Mouse (Mus musculus): ENCODE measurements around the gene Cmtm6.
A peak's percentile ranks its signal among the peaks of the same experiment; 100 is the strongest.

The Cmtm6 gene

DNA sequence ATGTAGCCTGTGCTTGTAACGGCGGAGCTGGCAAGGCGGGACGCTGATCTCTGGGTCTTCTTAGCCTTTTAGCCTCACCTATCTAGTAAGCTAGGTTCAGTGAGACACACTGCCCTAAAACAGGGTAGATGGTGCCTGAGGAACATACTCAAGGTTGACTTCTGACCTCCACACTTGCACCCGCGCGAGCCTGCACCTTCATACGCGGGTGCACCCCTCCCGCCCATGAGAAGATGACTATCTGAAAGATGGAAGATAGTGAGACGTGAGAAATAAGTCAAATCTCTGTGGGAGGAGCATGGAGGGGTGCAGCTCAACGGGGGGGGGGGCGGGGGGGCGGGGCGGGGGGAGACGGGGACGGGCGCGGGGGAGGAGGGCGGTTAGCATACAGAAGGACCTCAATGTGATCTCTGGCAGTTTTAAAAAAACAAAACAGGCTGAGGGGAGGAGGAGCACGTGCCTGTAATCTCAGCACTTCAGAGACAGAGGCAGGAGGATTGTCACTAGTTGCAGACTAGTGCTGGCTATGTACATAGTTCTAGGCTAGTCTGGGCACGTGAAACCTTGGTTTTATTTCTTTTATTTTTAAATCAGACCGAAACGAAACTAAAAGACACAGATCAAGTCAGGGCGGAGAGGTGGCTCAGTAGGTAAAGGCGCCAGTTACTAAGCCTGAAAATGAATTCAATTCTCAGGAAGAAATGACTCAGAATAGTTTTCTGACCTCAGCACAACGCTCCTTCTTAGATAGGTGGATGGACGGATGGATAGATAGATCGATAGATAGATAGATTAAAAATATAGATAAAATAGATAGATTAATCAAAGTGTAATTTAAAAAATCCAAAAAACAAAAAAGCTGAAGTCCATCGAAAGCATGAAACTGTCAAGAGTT lies 758 bp upstream of the Cmtm6 start:
- DNase-seq: peak; percentile 53 to 57

DNA sequence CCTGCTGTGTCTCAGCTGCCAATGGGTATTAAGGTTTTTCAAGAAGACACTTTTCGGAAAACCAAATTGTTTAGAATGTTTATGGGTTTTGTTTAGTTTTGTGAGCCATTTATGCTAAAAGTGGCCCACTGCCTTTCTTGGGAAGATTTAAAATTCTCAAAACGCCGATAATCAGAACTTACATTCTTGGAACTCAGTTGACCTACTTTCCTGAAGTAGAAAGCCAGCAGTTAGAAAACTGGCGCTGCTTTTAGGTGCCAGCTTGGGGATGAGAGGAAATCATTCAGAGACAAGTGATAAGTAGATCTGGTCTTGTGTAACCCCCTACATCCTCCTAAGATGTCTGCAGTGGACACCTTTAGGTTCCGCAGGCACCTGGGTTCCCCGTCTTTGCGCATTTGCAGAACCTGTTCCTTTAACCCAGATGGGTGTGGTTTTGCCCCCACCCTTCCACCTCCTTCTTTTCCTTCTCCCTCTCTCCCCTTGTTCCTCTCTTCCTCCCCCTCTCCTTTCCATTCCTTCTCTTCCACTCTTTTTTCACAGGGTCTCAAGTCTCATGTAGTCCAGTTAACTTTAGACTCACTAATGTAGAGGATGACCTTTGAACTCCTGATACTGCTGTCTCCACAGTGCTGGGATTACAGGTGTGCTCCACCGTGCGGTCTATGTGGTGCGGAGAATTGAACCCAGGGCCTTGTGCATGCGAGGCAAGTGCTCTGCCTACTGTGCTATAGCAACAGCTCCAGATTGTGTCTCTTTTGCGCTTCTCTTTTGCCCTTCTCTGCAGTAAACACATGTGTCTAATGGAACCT lies 1.2 kb downstream of the Cmtm6 start:
- peak; percentile 66 to 68 for DNase-seq

DNA sequence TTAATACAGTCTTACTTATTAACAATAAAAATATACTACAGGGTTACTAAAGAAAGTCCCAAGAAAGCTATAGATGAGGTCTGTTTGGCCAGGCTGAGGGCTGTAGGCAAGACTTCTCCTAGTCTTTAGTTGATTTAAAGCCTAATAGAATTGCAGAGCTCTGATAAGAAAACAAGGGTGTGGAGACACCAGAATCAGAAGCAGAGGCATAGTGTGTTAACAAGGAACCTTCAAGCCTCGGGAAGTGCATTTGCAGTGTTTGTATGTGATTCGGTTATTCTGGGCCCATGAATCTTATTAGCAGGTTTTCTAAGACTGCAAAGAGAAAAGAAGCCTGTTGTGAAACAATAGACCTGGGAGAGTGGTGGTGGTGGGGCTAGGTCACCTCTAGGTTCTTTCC lies 2.3 kb downstream of the Cmtm6 start:
- no peak for DNase-seq

DNA sequence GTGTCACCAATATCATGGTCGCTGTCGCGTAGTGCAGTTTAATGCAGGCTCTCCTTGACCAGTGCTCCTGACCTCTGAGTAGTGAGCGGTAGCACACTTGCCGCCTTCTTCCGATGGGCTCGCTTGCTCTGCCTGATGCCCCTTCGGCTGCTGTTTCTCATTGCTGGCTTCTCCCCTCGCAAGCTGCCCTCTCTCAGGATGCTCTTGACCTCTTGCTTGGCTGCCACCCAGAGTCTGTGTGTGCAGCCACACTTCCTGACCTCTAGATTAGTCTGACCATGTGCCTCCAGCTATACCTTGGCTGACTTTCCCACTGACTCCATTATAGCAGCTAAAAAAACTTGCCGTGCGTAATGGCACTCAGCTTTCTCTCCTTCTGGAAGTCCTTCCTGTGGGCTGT lies 5.5 kb downstream of the Cmtm6 start:
- DNase-seq: no peak

DNA sequence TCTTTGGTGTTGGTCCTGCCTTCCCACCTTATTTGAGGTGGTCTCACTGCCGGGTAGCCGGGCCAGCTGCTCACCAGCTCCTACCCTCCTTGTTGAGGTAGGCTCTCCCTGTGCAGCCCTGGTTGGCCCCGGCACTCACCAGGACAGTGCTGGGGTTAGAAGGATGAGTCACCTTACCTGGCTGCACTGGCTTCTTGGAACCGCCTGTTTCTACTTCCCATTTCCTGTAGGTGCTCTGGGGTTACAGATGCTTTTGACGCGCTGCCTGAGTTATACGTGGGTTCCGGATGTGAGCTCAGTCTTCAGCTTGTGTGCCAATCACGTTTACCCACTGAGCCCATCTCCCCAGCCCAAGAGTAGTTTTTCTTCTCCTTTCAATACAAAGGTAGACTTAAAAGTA lies 9.4 kb downstream of the Cmtm6 start:
- no peak for DNase-seq

DNA sequence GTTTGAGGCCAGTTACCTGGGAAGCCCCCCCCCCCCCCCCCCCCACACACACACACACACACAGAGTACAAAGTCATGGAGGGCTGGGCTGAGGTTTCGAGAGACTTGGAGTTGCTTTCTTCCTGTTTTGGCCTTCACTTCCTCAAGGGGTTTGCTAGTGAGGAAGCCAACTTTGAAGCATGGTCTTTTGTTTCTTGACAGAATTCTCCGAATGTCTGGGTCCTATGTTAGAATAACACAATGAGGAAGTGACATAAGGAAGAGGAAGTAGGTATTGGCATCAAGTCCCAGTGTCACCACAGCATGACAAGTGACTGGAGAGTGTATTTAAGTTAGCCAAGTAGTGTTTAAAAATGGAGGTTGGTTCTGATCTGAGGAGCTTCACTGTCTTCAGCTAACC lies 11.8 kb downstream of the Cmtm6 start:
- peak; percentile 56 to 63 for DNase-seq

DNA sequence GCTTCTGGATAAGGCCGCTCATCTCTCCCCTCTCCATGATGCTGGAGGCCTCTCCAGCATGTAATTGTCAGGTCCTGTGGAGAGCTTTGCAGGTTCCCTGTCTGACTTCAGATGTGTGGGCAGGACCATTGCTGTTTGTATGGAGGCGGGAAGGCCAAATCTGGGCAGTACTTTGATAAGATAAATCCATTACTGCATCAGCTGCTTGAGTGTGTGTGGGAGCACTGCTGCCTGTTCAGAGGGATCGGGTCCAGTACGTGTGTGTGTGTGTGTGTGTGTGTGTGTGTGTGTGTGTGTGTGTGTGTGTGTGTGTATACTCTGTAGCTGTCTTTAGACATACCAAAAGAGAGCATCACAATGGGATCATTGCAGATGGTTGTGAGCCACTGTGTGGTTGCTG lies 14.2 kb downstream of the Cmtm6 start:
- DNase-seq: no peak

DNA sequence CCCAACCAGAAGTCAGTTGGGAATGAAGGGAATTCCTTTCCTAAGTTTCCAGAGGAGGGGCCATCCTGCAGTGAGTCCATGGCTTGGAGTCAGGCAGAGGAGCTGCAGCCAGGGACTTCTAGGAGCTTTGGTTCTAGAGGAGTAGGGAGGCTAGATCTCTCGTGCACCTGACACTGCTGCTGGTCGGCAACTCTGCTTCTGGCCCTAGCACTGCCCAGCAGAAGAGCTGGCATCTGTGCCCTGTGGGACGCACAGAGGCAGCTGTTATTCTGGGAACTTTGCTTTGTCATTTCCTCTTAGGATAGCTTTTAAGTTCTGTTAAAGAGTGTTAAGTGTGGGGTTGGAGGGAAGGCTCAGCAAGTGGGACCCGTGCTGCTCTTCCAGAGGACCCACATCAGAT lies 14.7 kb downstream of the Cmtm6 start:
- DNase-seq: no peak

DNA sequence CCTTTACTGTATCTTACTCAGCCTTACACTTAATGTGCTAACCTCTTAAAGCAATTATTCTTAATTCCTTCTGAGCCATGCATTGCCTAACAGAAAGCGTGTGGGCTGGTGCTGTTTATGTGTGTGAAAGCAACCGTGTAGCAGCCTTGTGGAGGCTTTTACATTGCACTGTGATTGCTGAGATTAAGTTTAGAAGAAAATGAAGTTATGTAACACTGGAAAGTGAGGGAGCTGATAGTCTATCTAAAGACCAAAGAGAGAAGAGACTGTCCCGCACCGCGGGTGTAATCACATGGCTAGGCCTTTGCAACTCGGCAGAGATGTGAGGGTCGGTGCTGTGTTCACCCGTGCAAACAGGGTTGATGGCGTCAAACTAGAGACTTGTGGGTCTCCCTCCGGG lies 16.1 kb downstream of the Cmtm6 start:
- no peak for DNase-seq

DNA sequence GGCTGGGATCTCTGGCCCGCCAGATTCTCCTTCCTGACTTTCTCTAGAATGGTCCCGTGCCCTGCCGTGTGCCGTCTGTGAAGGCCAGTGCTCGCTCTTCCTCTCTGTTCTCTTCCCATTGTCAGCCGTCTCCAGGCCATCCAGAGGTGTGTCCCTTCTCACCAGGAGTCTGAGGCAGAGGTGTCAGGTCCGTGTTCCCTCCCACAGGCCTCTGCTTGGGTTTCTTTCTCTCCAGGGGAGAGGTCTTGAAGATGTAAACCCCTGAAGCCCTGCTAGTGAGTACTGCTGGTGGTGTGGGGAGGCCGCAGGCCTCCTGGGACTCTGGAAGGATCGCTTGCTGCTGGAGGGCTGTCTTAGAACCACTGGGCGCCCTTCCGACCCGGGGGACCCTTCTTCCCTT lies 16.6 kb downstream of the Cmtm6 start:
- no peak for DNase-seq

DNA sequence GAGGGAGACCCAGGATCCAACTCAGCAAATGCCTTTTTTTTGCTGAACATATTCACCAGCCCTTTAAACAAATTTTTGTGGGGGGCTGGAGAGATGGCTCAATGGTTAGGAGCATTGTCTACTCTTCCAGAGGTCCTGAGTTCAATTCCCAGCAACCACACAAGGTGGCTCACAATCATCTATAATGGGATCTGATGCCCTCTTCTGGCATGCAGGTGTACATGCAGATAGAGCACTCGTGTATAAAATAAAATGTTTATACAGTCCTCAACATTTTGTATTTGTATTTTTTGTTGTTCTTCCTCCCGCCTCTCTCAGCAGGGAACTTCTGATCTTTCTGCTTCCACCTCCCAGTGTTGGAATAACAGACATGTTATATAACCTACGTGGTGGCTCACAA lies 20.7 kb downstream of the Cmtm6 start:
- DNase-seq: no peak

DNA sequence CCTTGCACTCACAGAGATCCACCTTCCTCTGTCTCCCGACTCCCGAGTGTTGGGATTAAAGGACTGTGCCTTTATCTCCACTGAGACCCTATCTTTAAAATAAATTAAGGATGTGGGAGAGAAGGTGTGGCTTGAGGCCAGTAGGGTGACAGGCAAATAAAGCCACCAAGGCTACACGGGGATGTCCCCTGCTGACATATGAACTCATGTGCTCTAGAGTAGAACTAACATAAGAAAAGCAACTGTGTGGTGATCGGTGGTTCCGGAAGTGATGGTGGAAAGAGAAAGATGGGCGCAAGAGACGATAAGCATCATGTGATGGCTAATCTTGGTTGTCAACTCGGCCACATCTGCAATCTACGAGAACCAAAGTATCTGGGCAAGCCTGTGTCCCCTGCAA lies 21.4 kb downstream of the Cmtm6 start:
- peak in 1 of 2 experiments; percentile 76 for DNase-seq

DNA sequence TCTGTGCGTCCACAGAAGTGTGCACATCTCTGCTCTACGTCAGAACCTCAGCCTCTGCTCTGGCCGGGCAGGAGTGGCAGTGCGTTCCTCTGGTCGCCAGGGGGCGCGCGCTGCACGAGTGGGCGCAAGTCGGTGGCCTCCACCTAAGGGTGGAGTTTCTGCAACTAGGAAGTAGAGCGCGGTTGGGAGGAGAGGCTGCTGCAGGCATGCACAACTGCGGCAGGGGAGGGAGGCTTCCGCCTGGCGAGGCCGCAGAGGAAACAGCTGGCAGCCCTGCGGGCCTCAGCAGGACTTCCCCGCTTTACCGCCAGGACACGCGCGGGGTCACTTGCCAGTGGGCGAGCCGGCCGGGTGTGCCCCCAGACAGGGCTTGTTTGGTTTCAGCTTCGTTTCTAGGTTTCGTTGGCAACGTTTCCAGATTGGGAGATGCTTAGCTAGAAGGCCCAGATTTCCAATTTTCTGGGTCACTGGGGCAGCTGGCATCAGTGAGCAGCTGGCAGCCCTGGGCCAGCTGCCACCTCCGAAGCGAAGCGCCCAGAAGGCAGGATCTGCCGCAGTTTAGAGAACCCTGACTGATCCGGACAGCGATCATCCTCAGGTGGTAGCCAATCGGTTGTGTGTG lies 22.1 kb downstream of the Cmtm6 start:
- DNase-seq: peak; percentile 98 to 99

DNA sequence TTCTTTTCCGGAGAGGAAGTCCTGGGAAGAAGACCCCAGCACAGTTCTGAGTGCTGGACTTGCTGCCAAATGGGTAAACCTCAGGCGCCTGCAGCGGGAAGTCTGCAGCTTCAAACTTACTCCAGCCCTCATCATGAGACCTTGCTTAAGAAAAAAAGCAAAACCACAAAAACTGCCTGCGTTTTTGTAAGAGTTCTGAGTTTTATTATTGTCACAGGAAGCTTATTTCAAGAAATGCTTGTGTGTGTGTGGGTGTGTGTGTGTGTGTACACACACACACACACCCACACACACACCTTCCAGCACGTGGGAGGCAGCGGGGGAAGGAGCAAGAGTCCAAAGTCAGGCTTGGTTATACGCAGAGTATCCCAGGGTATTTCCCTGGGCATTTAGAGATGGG lies 27.4 kb downstream of the Cmtm6 start:
- no peak for DNase-seq

DNA sequence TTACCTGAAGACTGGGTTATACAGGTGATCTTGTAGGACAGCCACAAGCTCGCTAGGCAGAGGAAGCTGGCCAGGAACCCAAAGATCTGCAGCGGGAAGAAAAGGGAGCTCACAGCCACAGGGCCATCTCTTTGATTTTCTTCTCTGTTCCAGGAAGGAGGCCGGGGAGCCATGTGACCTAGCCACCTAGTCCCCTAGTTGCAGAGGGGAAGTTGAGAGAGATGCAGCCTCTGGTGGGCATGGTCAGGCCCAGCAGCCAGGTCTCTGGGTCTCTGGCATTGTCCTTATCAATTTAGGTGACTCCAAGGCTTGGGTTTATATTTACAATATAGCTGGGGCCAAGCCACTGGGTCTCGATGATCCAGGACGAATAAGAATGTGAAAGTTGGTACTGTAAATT lies 27.9 kb downstream of the Cmtm6 start:
- DNase-seq: no peak

DNA sequence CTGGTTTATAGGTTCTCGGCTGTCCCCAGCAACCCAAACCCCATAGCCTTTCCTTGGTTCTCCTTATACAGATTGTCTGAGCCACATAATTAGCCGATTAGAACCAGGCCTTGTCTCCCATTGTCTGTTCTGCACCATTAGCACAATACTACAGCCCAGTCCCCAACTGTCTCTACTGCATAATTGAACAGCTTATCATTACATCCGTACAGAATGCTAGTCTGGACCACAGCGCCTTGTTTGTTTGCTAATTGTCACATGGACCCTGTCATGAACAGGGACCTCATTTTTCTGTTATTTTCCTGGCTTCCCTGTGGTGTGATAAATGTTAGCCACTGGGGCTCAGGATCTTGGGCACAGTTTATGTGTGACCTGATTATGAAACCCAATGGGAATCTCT lies 29.0 kb downstream of the Cmtm6 start:
- DNase-seq: no peak

DNA sequence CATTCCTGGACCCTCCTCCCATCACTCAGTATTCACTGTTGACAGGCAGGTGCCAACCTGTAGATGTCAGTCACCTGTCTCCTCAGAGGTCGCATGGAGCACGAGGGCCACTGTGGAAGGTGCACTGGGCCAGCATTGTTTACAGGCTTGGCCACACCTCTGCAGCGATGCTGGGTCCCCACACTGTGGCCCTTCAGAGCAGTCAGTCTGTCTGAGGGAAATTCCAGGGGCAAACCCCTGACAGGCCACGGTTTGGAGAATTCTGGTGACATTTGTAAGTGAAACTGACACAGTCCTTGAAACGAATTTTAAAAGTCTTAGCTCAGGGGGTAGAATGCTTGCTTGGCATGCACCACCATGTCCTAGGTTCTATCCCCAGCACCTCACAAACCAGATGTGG lies 29.4 kb downstream of the Cmtm6 start:
- DNase-seq: peak; percentile 31 to 51

DNA sequence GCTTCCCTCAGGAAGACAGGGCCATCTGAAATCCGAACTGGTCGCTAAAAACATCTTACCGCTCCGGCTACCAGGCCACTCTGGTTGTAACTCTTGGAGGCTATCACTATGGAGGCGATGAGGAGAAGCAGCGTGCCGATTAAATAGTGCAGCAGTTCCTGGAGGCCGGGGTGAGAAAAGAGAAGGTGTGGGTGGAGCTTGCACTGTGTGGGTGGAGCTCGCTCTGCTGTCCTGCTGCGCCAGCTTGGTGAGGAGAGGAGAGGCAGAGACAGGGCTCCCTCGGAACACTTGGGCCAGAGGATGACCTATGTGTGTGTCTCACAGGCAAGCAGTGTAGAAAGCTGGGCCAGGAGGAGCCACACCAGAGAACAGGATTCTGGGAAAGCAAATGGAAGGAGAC lies 30.9 kb downstream of the Cmtm6 start:
- no peak for DNase-seq

DNA sequence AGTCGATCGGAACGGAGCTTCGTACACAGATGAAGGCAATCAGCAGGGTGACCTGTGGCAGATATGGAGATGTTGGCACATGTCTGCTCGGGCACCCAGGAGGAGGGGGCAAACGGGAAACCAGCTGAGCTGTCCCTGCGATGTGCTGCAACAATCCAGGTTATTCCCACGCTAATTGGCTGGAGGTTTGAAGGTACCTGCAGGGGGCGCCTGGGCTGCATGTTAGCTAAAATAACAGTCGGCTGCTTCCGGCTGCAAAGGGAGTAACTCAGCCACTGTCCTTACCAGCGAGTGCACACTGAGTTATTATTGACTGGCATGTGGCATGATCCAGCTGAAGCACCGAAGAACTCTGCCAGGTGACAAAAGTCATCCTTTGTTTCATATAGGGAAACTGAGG lies 32.4 kb downstream of the Cmtm6 start:
- peak; percentile 67 to 70 for DNase-seq

DNA sequence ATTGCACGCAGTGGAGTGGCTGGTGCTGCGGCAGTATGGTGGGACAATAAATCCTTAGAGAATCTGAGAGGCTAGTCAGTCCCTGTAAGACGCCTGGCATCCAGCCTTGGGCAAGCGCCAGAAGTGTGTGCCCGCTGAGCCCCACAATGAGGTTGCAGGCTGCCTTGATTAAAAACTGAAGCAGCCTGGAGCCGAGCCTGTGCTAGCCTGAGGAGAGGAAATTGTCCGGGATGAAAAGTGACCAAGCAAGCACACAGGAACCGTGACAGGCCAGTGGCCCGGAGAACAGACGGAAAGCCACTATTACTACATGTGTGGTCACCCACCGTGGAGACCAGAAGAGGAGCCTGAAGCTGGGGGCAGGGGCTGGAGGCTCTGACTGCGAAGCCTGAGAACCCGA lies 36.1 kb downstream of the Cmtm6 start:
- no peak for DNase-seq

DNA sequence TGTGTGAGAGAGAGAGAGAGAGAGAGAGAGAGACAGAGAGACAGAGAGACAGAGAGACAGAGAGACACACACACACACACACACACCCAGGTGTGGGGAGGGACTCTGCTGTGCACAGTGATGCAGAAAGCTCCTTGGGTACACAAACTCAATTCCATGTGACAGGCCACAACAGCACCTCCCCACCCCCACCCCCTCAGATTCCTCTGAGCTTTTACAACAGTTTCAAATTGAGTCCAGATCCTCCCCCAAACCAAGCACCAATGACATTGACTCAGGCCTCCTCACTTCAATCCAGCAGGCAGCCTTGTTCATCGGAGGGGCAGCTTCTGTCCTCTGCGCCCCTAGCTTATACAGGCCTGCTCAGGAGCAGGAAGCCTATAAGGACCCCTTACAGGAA lies 36.6 kb downstream of the Cmtm6 start:
- no peak for DNase-seq

DNA sequence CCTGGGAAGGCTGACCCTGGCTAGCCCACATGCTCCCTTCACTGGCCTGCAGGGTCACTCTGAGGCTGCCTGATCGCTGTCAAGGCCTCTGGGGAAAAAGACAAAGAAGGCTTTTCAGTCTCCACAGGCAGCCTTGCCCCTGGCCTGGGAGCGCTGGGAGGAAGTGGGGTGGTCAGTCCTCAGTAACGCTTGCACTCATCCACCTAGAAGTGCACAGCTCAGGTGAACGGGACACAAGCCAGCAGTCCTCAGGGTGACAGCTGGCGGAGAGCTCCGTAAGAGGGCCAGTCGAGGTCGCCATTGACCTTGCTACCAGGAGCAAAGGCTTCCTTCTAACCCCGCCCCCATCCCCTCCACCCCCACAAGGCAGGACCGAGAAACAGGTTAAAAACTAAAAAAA lies 37.1 kb downstream of the Cmtm6 start:
- no peak for DNase-seq

DNA sequence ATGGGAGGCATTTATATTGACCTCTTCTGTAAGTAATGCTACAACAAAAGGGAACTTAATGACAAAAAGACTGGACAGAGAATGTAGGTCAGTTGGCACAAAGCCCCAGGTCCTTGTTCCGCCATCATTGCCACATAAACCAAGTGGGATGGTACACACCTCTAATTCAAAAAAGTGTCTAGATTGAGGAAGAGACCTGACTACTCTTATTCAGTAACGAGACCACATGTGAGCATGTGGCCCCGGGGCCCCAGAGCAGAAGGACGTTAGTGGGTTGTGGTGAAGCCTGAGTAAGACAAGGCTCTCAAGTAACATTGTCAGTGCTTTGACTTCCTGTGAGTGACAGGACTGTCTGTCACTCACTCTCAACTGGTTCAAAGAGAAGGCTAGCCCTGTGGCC lies 39.3 kb downstream of the Cmtm6 start:
- peak; percentile 38 to 58 for DNase-seq

DNA sequence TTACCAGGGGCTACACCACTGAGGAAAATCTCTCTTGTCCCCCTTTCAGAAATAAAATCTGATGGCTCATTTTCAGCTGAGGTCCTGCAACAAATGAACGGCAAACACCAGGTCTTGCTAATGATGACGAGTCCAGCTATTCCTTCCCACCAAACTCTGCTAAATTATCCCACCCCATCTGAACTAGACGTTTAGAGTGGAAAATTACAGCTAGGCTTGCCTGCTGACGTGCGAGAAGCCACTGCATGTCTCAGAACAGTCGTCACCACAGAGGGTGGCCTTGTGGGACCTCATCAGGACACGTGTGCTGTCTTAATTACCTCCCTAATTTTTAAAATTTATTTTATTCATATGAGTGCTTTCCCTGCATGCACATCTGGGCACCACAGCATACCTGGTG lies 40.6 kb downstream of the Cmtm6 start:
- no peak for DNase-seq

All from B cell, adult 2 months (primary cell).